Mouse (Mus musculus) lung, embryonic 15.5 days (tissue): ENCODE measurements around the gene Tenm2. TPM values are rescaled to one million over a fixed set of nuclear protein-coding genes. Genes with fewer than 3 reads are reported as not detected.

Source experiments
- ATAC-seq: fragments of 200-750 bp; cut with Nextera tagmentation; 2 replicates; pipeline ENCODE4 v1.8.0; 2017; ENCODE audit warnings: moderate number of reproducible peaks, borderline replicate concordance; ENCODE audit not compliant: low FRiP score, low TSS enrichment; ENCODE audit errors: extremely low read depth
- H3K27ac ChIP-seq: fragments of 300-500 bp; sonication (generic); 2 replicates; pipeline ENCODE4 v1.5.1; 2015; ENCODE audit warnings: moderate library complexity, mild to moderate bottlenecking, inconsistent platforms
- H3K27me3 ChIP-seq: fragments of 300-500 bp; sonication (generic); 2 replicates; pipeline ENCODE4 v1.6.1; 2015; ENCODE audit warnings: inconsistent platforms
- H3K36me3 ChIP-seq: fragments of 300-500 bp; sonication (generic); 2 replicates; pipeline ENCODE4 v1.6.1; 2015; ENCODE audit warnings: inconsistent platforms
- H3K4me1 ChIP-seq: fragments of 300-500 bp; sonication (generic); 2 replicates; pipeline ENCODE4 v1.6.1; 2015; ENCODE audit warnings: inconsistent platforms
- H3K4me2 ChIP-seq: fragments of 300-500 bp; sonication (generic); 2 replicates; pipeline ENCODE4 v1.6.1; 2015; ENCODE audit warnings: inconsistent platforms, mild to moderate bottlenecking, moderate library complexity
- H3K4me3 ChIP-seq: fragments of 300-500 bp; sonication (generic); 2 replicates; pipeline ENCODE4 v1.5.1; 2015; ENCODE audit warnings: mild to moderate bottlenecking, inconsistent platforms
- H3K9ac ChIP-seq: fragments of 300-500 bp; sonication (generic); 2 replicates; pipeline ENCODE4 v1.6.1; 2015; ENCODE audit warnings: inconsistent platforms
- H3K9me3 ChIP-seq: fragments of 300-500 bp; sonication (generic); 2 replicates; pipeline ENCODE4 v1.6.1; 2016; ENCODE audit warnings: inconsistent platforms
- WGBS: fragments of 180-500 bp; shearing (Covaris S2); methylation state at CpG from one replicate; pipeline ENCODE4 v1.1.7; 2015; 5-methylcytosine and 5-hydroxymethylcytosine counted together
- polyA plus RNA-seq: library from polyadenylated mRNA; unstranded; fragments of >200 nt; fragmentation: Nextera tagmentation; extraction: Ambion mirVana; gene quantifications from 2 replicates; pipeline ENCODE4 v1.2.1, GENCODE M21; 2015

Gene Tenm2
- polyA plus RNA-seq, 1 experiment from 2014 or later, result 0.44 TPM

DNA sequence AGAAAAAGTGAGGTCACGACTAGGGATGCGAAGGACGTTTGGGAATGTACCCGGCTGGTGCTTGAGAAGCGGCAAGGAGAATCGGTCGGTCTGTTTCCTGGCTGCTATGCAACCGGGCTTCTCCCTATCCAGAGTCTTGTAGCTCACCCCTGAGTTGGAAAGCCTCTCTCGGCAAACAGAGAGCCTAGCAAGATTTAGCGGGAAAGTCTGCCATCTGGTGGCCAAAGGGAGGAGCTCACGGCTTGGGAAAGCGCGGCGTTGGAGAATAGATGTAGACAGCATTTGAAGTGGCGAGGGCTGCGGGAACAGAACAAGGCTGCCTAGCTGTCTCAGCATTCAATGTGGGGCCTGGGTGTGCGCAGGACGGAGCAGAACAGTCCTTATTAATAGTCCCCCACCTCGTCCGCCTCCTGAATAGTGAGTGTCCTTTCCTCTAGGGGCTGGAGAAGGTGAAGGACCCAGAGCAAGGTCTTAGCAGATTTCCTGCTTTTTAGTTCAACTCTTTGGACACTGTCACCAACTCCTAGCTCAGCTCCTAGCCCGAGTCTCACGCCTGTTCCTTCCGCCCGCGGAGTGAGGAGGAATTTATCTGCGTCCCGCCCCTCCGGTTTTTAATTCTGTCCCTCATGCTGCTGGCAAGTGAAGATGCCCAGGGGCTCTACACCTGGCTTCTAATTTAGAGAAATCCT, 1234.3 kb downstream of the Tenm2 start:
- 6% methylated on average over 28 of the region's 28 CpGs for WGBS
- Histone ChIP-seq H3K27ac (peak overlapping the region; percentile 54; the same call in 1 of the 2 replicates), H3K9me3 (no peaks in the 10 kb centered on the region), H3K9ac (no peak overlapping the region), H3K4me3 (peak overlapping the region; percentile 25; the same call in 1 of the 2 replicates), H3K4me1 (peaks cover 11% of the 10 kb centered on the region; the same call in 1 of the 2 replicates), H3K4me2 (peak overlapping the region; percentile 52), H3K27me3 (peaks cover 15% of the 10 kb centered on the region; the same call in 1 of the 2 replicates), H3K36me3 (no peaks in the 10 kb centered on the region)
- ATAC-seq, result peak; percentile 90

DNA sequence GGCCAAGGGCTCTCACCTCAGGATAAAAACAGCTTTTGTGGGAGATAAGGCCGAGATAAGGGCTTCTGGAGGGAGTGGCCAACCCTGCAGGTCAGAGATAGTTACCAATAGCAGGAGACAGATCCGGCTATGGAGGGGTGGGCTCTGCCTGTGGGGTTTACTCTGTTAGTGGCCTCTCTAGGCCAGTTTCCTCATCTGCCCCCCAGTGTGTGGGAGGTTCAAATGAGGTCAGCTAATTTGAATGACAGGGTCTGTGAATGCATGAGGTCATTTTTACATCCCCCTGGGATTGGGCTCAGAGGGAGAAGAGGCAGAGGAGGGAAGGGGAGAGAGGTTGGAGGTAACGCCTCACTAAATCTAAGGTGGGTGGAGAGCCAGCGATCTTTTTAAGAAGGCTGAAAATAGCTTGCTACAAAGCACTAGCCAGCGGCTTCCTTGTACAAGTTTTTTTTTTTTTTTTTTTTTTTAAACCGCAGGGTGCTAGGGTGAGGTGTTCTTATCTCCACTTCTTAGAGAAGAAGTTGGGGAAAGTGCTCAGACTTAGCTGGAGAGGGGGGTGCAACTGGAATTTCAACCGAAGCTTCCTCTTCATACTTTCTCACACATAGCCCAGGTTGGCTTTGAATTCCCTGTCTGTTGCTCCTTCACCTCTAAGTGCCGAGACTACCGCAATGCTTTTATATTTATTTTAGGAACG, 1235.0 kb downstream of the Tenm2 start:
- H3K4me3 ChIP-seq, result peak overlapping the region; percentile 25; the same call in 1 of the 2 replicates
- peak; percentile 53; the same call in 1 of the 2 replicates for ATAC-seq
- peaks cover 11% of the 10 kb centered on the region; the same call in 1 of the 2 replicates for H3K4me1 ChIP-seq
- no peak overlapping the region for H3K9ac ChIP-seq
- H3K27me3 ChIP-seq, result peaks cover 15% of the 10 kb centered on the region; the same call in 1 of the 2 replicates
- WGBS, result 6% methylated on average over 10 of the region's 10 CpGs
- peak overlapping the region; percentile 52 for H3K4me2 ChIP-seq
- peak overlapping the region; percentile 54; the same call in 1 of the 2 replicates for H3K27ac ChIP-seq
- no peaks in the 10 kb centered on the region for H3K36me3 ChIP-seq
- H3K9me3 ChIP-seq, result no peaks in the 10 kb centered on the region

DNA sequence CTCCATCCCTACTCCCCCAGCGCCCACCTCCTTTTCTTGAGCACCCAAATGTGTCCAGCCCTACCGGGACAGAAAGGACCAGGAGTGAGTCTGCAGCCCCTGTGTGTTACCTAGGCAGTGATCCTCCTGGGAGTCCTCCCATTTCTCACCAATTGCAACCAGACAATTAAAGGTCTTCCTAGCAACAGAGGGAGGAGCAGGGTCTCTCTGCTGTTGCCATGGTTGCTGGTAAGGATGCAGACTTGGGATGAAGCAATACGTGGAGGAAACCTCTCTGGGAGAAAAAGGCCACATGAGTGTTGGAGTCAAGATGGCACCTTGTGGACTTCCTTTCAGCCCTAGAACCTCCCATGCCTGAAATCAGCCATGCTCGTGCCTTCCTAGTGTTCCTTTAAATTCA, 1235.7 kb downstream of the Tenm2 start:
- Histone ChIP-seq H3K4me2 (no peak overlapping the region), H3K9me3 (no peaks in the 10 kb centered on the region), H3K4me1 (peaks cover 11% of the 10 kb centered on the region; the same call in 1 of the 2 replicates), H3K9ac (no peak overlapping the region), H3K27ac (no peak overlapping the region), H3K4me3 (no peak overlapping the region), H3K27me3 (peaks cover 15% of the 10 kb centered on the region; the same call in 1 of the 2 replicates), H3K36me3 (no peaks in the 10 kb centered on the region)
- no peak for ATAC-seq
- 24% methylated on average over 4 of the region's 4 CpGs for WGBS

DNA sequence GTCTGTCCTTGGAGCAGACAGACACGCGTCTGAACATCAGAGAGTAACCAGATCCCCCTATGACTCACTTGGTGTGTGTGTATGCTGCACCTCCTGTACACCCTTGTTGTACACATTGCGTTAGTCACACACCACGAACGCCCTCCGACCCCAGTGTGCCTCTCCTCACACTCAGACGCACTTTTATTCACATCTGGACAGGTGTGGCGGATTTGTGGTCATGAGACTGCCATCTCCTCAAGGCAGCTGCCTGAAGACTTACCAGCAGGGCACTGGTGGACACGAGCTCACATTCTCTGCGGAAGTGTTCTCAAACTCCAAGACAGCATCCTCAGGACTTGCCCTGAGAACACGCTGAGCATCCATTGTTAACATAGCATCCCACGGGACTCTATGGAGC, 1237.7 kb downstream of the Tenm2 start:
- H3K9ac ChIP-seq, result no peak overlapping the region
- no peak overlapping the region for H3K4me2 ChIP-seq
- peaks cover 11% of the 10 kb centered on the region; the same call in 1 of the 2 replicates for H3K4me1 ChIP-seq
- no peak overlapping the region for H3K27ac ChIP-seq
- WGBS, result 62% methylated on average over 12 of the region's 12 CpGs
- H3K36me3 ChIP-seq, result no peaks in the 10 kb centered on the region
- peaks cover 11% of the 10 kb centered on the region; the same call in 1 of the 2 replicates for H3K27me3 ChIP-seq
- no peak overlapping the region for H3K4me3 ChIP-seq
- no peak for ATAC-seq
- no peaks in the 10 kb centered on the region for H3K9me3 ChIP-seq

DNA sequence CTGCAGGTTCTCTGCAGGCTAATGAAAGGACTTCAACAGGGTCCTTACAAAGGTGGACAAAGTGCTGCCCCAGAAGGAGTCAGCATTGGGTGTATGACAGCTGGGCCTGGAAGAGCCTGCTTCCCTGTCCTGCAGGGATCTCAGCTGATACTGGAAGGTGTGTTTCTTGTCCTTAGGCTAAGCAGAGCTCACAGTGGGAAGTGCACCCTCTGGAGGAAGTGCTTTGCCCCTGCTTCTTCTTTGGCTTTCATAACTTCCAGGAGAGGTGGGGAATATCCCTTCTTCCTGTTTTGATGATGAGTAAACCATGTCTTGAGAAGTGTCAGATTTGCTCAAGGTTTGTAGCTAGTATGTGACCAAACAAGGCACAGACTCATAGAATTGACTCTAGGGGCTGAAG, 1240.5 kb downstream of the Tenm2 start:
- no peak overlapping the region for H3K9ac ChIP-seq
- no peak overlapping the region for H3K4me2 ChIP-seq
- H3K36me3 ChIP-seq, result no peaks in the 10 kb centered on the region
- H3K9me3 ChIP-seq, result no peaks in the 10 kb centered on the region
- H3K27ac ChIP-seq, result no peak overlapping the region
- ATAC-seq, result no peak
- H3K4me1 ChIP-seq, result peaks cover 1% of the 10 kb centered on the region; the same call in 1 of the 2 replicates
- H3K27me3 ChIP-seq, result no peaks in the 10 kb centered on the region
- no peak overlapping the region for H3K4me3 ChIP-seq

DNA sequence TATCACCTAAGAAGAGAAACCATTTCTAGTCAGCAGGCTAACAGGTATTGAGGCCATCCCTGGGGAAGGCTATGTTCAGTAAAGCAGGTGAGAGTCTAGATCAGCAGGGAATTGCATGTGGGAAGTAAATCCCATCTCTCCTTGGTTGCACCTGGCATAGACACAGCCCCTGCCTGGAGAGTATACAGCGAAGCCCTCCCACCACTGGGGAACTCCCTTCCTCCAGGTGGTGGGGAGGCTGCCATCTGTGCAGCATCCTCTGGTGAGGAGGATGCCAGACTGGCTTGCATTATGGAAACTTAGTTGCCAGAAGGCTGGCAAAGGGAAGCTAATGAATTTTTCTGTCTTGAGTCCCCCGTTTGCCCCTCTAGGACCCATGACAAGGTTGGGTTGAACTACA, 1243.9 kb downstream of the Tenm2 start:
- Histone ChIP-seq H3K36me3 (no peaks in the 10 kb centered on the region), H3K9ac (no peak overlapping the region)

DNA sequence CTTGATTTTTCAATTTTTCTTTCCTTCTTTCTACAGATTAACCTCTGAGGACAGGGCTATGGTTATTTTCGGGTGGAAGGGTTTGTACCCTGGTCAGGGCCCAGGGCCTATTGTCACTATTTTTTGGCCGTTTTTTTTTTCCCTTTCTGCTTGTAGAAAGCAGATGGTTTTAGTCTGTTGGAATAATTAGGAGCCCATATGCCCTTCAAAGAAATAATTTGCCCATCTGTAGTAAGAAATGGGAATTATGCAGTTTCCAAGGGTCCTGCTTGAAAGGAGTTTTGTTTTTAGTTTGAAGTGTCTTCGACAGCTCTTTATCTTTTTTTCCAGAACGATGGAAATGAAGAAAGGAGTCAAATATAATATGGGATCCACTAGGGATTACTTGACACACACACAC, 1245.8 kb downstream of the Tenm2 start:
- no peaks in the 10 kb centered on the region for H3K9me3 ChIP-seq
- no peak overlapping the region for H3K27ac ChIP-seq
- no peak overlapping the region for H3K4me3 ChIP-seq
- no peaks in the 10 kb centered on the region for H3K36me3 ChIP-seq
- 0 out of 2 replicates have a peak, but pooled peaks cover 10% of the 10 kb centered on the region for H3K4me1 ChIP-seq
- ATAC-seq, result no peak
- H3K9ac ChIP-seq, result no peak overlapping the region
- WGBS, result 71% methylated on average over 4 of the region's 4 CpGs
- H3K4me2 ChIP-seq, result no peak overlapping the region
- H3K27me3 ChIP-seq, result peaks cover 3% of the 10 kb centered on the region; the same call in 1 of the 2 replicates

More for the DNA sequence above, 1243.9 kb downstream of the Tenm2 start:
- no peak for ATAC-seq
- 77% methylated on average over 2 of the region's 2 CpGs for WGBS
- Histone ChIP-seq H3K27ac (no peak overlapping the region), H3K4me3 (no peak overlapping the region), H3K27me3 (no peaks in the 10 kb centered on the region), H3K4me2 (no peak overlapping the region), H3K9me3 (no peaks in the 10 kb centered on the region), H3K4me1 (no peaks in the 10 kb centered on the region)

DNA sequence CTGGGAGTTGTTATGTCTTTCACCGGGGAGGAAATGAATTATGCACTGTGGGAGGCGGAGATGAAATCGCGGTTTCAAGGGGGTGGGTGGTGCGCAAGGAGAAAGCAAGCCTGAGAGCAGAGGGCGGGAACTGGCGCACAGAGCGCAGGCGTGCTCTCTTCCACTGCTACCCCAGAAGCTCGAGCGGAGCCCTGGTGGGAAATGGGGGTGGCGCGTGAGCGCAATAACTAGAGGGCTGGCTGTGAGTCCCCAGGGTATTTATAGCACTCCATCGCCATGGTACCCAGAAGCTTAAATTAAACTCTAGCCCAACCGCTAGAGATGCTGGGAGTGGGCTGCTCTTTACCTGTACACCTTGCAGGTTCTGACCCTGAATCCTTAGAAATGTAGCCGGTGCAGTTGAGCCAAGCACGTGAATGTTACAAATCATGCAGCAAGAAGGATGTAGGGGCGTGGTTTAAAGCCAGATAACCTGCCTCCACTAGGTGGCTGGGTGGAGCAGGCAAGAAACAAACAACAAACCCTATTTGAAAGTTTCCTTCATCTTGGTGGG, 1249.8 kb downstream of the Tenm2 start:
- no peak overlapping the region for H3K9ac ChIP-seq
- WGBS, result 1% methylated on average over 19 of the region's 19 CpGs
- peak; percentile 69 for ATAC-seq
- H3K27me3 ChIP-seq, result peaks cover 22% of the 10 kb centered on the region; the same call in 1 of the 2 replicates
- no peak overlapping the region for H3K27ac ChIP-seq
- no peaks in the 10 kb centered on the region for H3K36me3 ChIP-seq
- H3K9me3 ChIP-seq, result no peaks in the 10 kb centered on the region
- peaks cover 10% of the 10 kb centered on the region; the same call in 1 of the 2 replicates for H3K4me1 ChIP-seq
- peak overlapping the region; percentile 19 for H3K4me3 ChIP-seq
- peak overlapping the region; percentile 50 for H3K4me2 ChIP-seq

DNA sequence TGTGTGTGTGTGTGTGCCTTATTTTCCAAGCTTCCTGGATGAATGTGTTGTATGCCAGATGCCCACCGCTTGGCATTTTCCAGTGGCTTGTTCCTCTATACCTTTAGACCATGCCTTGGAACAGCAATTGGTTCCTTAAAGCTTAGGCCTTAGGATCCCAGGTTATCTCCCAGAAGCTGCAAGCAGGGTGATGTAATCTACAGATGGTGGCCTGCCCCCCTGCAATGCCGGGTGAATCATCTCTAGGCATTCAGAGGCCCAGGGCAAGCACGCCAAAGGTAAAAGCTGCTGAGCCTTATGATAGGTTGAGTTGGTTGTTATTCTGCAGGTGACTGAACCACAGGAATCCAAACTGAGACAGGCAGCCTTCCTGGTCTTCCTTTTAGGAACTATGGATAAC, 1253.0 kb downstream of the Tenm2 start:
- peaks cover 43% of the 10 kb centered on the region for H3K27me3 ChIP-seq
- ATAC-seq, result no peak
- no peak overlapping the region for H3K4me2 ChIP-seq
- no peak overlapping the region for H3K9ac ChIP-seq
- 76% methylated on average over 3 of the region's 3 CpGs for WGBS
- peaks cover 16% of the 10 kb centered on the region; the same call in 1 of the 2 replicates for H3K4me1 ChIP-seq
- no peak overlapping the region for H3K27ac ChIP-seq
- no peaks in the 10 kb centered on the region for H3K36me3 ChIP-seq
- no peaks in the 10 kb centered on the region for H3K9me3 ChIP-seq
- no peak overlapping the region for H3K4me3 ChIP-seq

DNA sequence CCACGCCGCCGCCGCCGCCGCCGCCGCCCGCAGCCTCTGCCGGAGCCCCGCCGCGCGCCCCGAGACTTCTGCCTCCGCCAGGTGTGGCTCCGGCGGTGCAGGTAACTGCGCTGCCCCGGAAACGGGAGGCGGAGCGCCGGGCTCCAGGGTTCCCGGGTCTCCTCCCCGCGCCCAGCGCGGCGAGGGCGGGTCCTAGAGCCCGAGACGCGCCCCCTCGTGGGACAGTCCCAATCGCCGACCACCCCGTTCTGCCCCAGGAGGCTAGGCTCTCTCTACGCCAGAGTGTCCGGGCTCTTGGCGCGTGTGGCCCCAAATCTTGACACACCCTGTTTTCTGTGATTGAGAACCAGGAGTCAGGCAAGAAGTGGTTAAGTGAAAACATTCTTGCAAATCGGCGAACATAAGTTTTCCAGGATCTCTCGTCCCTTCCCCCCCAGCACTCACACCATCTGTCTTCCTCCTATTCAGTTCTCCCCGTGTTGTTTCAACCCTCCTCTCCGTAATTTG, 1255.3 kb downstream of the Tenm2 start, which contains the start of gene Wwc1:
TSS of gene Wwc1 (minus strand) at position 117 of the 507 bp plus-strand sequence.
- H3K27me3 ChIP-seq, result peaks cover 49% of the 10 kb centered on the region
- H3K4me2 ChIP-seq, result peak within 1 kb of the TSS; percentile 89
- H3K9me3 ChIP-seq, result no peaks in the 10 kb centered on the region
- peak within 1 kb of the TSS; percentile 66 for H3K4me3 ChIP-seq
- peak within 1 kb of the TSS; percentile 77 for H3K27ac ChIP-seq
- WGBS, result under 1% methylated on average over 47 of the region's 47 CpGs
- peaks cover 7% of the 10 kb centered on the region for H3K4me1 ChIP-seq
- no peaks in the 10 kb centered on the region for H3K36me3 ChIP-seq
- H3K9ac ChIP-seq, result peak within 1 kb of the TSS; percentile 75
- ATAC-seq, result peak; percentile 79

DNA sequence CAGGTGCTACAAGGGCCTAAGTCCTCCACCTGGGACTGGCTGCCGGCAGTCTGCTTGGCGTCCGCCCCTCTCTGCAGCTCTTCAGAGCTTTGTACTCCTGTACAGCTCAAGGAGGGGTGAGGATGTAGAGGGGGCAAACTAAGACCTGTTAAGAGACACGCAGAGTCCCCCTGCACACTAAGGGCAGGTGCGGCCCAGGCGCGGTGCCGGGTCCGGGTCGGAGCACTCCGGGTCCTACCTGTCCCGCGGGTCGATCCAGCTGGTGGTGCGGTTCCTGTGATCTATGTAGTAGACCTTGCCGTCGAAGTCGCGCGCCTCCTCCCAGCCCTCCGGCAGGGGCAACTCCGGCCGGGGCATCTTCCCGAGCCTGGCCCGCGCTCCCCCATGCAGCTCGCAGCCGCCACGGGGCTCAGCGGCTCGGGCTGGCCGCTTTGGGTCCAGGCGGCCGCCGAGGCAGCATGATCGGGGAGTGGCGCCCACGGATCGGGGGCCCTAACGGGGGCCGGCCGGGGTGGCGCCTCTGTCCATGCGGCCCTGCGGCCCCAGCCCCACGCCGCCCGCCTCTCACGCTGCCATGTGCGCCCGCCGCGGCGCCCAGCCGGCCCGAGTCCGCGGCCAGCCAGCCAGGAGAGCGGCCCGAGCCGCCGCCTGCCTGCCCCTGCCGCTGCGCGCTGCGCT, 1255.9 kb downstream of the Tenm2 start:
- Histone ChIP-seq H3K9ac (peak overlapping the region; percentile 75), H3K4me1 (peaks cover 7% of the 10 kb centered on the region), H3K9me3 (no peaks in the 10 kb centered on the region), H3K27ac (peak overlapping the region; percentile 77), H3K36me3 (no peaks in the 10 kb centered on the region), H3K27me3 (peaks cover 45% of the 10 kb centered on the region), H3K4me2 (peak overlapping the region; percentile 89), H3K4me3 (peak overlapping the region; percentile 66)
- under 1% methylated on average over 55 of the region's 66 CpGs for WGBS
- ATAC-seq, result peak; percentile 75
